Mouse (Mus musculus) midbrain, embryonic 14.5 days (tissue): Measurements from ENCODE around the gene Ssr2. TPM values are rescaled to one million over a fixed set of nuclear protein-coding genes. Genes with fewer than 3 reads are reported as not detected.
"Not testable (repeated sequence)": the region's sequence is repeated elsewhere in the genome, so short reads cannot be mapped to it uniquely, and the experiment has no call there.

ENCODE experiments used
- ATAC-seq: fragments of 200-750 bp; cut with Nextera tagmentation; 2 replicates; pipeline ENCODE4 v1.8.0; 2017; ENCODE audit warnings: moderate number of reproducible peaks, moderate library complexity; ENCODE audit not compliant: low FRiP score, low TSS enrichment
- DNase-seq: peaks from one replicate; pipeline ENCODE4 v3.0.0-alpha.2; 2015
- H3K27ac ChIP-seq: fragments of 300-500 bp; sonication (generic); replicated peaks from 2 replicates; pipeline ENCODE4 v1.5.1; 2014; ENCODE audit warnings: mild to moderate bottlenecking, low read depth, low read length, moderate library complexity
- H3K27me3 ChIP-seq: fragments of 300-500 bp; sonication (generic); 2 replicates; pipeline ENCODE4 v1.6.1; 2014; ENCODE audit warnings: low read length, control low read depth, mixed read lengths; ENCODE audit not compliant: control insufficient read depth, insufficient read depth
- H3K36me3 ChIP-seq: fragments of 300-500 bp; sonication (generic); 2 replicates; pipeline ENCODE4 v1.6.1; 2014; ENCODE audit warnings: low read length, control low read depth; ENCODE audit not compliant: control insufficient read depth, insufficient read depth
- H3K4me1 ChIP-seq: fragments of 300-500 bp; sonication (generic); 2 replicates; pipeline ENCODE4 v1.6.1; 2014; ENCODE audit warnings: mild to moderate bottlenecking, antibody characterized with exemption, low read length, control low read depth; ENCODE audit not compliant: control insufficient read depth, insufficient read depth
- H3K4me2 ChIP-seq: fragments of 300-500 bp; sonication (generic); 2 replicates; pipeline ENCODE4 v1.6.1; 2014; ENCODE audit warnings: mild to moderate bottlenecking, low read length, moderate library complexity
- H3K4me3 ChIP-seq: fragments of 300-500 bp; sonication (generic); replicated peaks from 2 replicates; pipeline ENCODE4 v1.5.1; 2014; ENCODE audit warnings: low read depth, low read length
- H3K9ac ChIP-seq: fragments of 300-500 bp; sonication (generic); replicated peaks from 2 replicates; pipeline ENCODE4 v1.6.1; 2014; ENCODE audit warnings: mild to moderate bottlenecking, low read length, moderate library complexity
- H3K9me3 ChIP-seq: fragments of 300-500 bp; sonication (generic); 2 replicates; pipeline ENCODE4 v1.6.1; 2016; ENCODE audit warnings: low read length, control low read depth, mixed read lengths; ENCODE audit not compliant: control insufficient read depth
- WGBS: fragments of 180-500 bp; shearing (Covaris S2); extraction: QIAGEN DNeasy Blood & Tissue Kit; methylation state at CpG from one replicate; pipeline ENCODE4 v1.1.7; 2014; 5-methylcytosine and 5-hydroxymethylcytosine counted together
- polyA plus RNA-seq: library from polyadenylated mRNA; unstranded; fragments of >200 nt; fragmentation: Nextera tagmentation; extraction: Ambion mirVana; gene quantifications from 2 replicates; pipeline ENCODE4 v1.2.1, GENCODE M21; 2014

Ssr2 gene
- polyA plus RNA-seq, 1 experiment from 2014 or later: 114 TPM

GRCm38 (mm10) chr3:88593893-88594580 is 18.4 kb downstream of the Ssr2 start:
- ATAC-seq: no peak
- Histone ChIP-seq H3K4me2 (no peak overlapping the region), H3K9me3 (no peaks in the 10 kb centered on the region), H3K4me3 (no peak overlapping the region), H3K36me3 (peaks cover 3% of the 10 kb centered on the region; the same call in 1 of the 2 replicates), H3K4me1 (no peaks in the 10 kb centered on the region), H3K27ac (no peak overlapping the region), H3K9ac (no peak overlapping the region), H3K27me3 (no peaks in the 10 kb centered on the region)
- WGBS: 68% methylated on average over 10 of the region's 10 CpGs
- DNase-seq: no peak

- 85% methylated on average over 4 of the region's 4 CpGs for WGBS
- not testable (repeated sequence) for DNase-seq, H3K36me3 ChIP-seq, H3K4me3 ChIP-seq, H3K9me3 ChIP-seq, H3K4me1 ChIP-seq, H3K27me3 ChIP-seq, H3K9ac ChIP-seq, H3K27ac ChIP-seq, H3K4me2 ChIP-seq, ATAC-seq
Observed at GRCm38 (mm10) chr3:88596547-88596946, 20.9 kb downstream of the Ssr2 start.

- Histone ChIP-seq H3K9ac (no peak overlapping the region), H3K27me3 (no peaks in the 10 kb centered on the region), H3K9me3 (no peaks in the 10 kb centered on the region), H3K36me3 (no peaks in the 10 kb centered on the region), H3K4me2 (no peak overlapping the region), H3K4me3 (no peak overlapping the region), H3K27ac (no peak overlapping the region), H3K4me1 (peaks cover 3% of the 10 kb centered on the region; the same call in 1 of the 2 replicates)
- WGBS: 65% methylated on average over 4 of the region's 4 CpGs
- DNase-seq (no peak), ATAC-seq (no peak)
Observed at GRCm38 (mm10) chr3:88602466-88602865, 26.8 kb downstream of the Ssr2 start.

GRCm38 (mm10) chr3:88603714-88604161 is 28.1 kb downstream of the Ssr2 start:
- DNase-seq: peak; percentile 57
- WGBS: 28% methylated on average over 6 of the region's 6 CpGs
- H3K9ac ChIP-seq: no peak overlapping the region

GRCm38 (mm10) chr3:88604863-88605262 is 29.2 kb downstream of the Ssr2 start:
- ATAC-seq: no peak
- H3K36me3 ChIP-seq: no peaks in the 10 kb centered on the region
- no peak overlapping the region for H3K27ac ChIP-seq
- H3K9me3 ChIP-seq: no peaks in the 10 kb centered on the region
- 92% methylated on average over 7 of the region's 7 CpGs for WGBS
- H3K27me3 ChIP-seq: no peaks in the 10 kb centered on the region
- peaks cover 3% of the 10 kb centered on the region; the same call in 1 of the 2 replicates for H3K4me1 ChIP-seq
- H3K4me2 ChIP-seq: no peak overlapping the region
- no peak for DNase-seq
- no peak overlapping the region for H3K9ac ChIP-seq
- no peak overlapping the region for H3K4me3 ChIP-seq

More at GRCm38 (mm10) chr3:88603714-88604161, 28.1 kb downstream of the Ssr2 start:
- Histone ChIP-seq H3K9me3 (no peaks in the 10 kb centered on the region), H3K36me3 (no peaks in the 10 kb centered on the region), H3K27ac (no peak overlapping the region), H3K4me1 (peaks cover 3% of the 10 kb centered on the region; the same call in 1 of the 2 replicates), H3K27me3 (no peaks in the 10 kb centered on the region), H3K4me3 (no peak overlapping the region), H3K4me2 (no peak overlapping the region)
- no peak for ATAC-seq

GRCm38 (mm10) chr3:88605666-88606065 is 30.0 kb downstream of the Ssr2 start, which contains the start of gene Arhgef2:
Gene Arhgef2 (plus strand): TSS chr3:88605966.
- not testable (repeated sequence) for H3K4me1 ChIP-seq, H3K4me3 ChIP-seq, H3K9me3 ChIP-seq, DNase-seq, ATAC-seq, H3K36me3 ChIP-seq, H3K9ac ChIP-seq, H3K27me3 ChIP-seq, H3K27ac ChIP-seq
- 91% methylated on average over 2 of the region's 2 CpGs for WGBS
- H3K4me2 ChIP-seq: peak within 1 kb of the TSS; percentile 51; the same call in 1 of the 2 replicates

- Histone ChIP-seq H3K27ac (no peak overlapping the region), H3K4me3 (peak overlapping the region; percentile 19), H3K36me3 (no peaks in the 10 kb centered on the region), H3K4me1 (peaks cover 3% of the 10 kb centered on the region; the same call in 1 of the 2 replicates), H3K9ac (peak overlapping the region; percentile 39), H3K27me3 (no peaks in the 10 kb centered on the region), H3K9me3 (no peaks in the 10 kb centered on the region), H3K4me2 (peak overlapping the region; percentile 51)
- WGBS: under 1% methylated on average over 20 of the region's 20 CpGs
- DNase-seq (peak; percentile 91), ATAC-seq (peak; percentile 91)
Observed at GRCm38 (mm10) chr3:88607065-88607757, 31.5 kb downstream of the Ssr2 start.

- DNase-seq: no peak
- H3K4me2 ChIP-seq: peak overlapping the region; percentile 51
- H3K36me3 ChIP-seq: no peaks in the 10 kb centered on the region
- no peak overlapping the region for H3K9ac ChIP-seq
- H3K9me3 ChIP-seq: no peaks in the 10 kb centered on the region
- H3K27ac ChIP-seq: no peak overlapping the region
- peak overlapping the region; percentile 19 for H3K4me3 ChIP-seq
- peak; percentile 48; the same call in 1 of the 2 replicates for ATAC-seq
- peaks cover 3% of the 10 kb centered on the region; the same call in 1 of the 2 replicates for H3K4me1 ChIP-seq
- H3K27me3 ChIP-seq: no peaks in the 10 kb centered on the region
- WGBS: 18% methylated on average over 10 of the region's 10 CpGs
Observed at GRCm38 (mm10) chr3:88607758-88608138, 32.1 kb downstream of the Ssr2 start.
